Mouse (Mus musculus) midbrain, embryonic 16.5 days (tissue): ENCODE measurements at regions not wholly inside any gene's neighbourhood (a gene's known extent, or its start where the extent isn't known, plus 50 kb on each side); places are given as distances from the start of the nearest gene placed in this dataset.

ENCODE experiments used
- ATAC-seq: fragments of 200-750 bp; cut with Nextera tagmentation; 2 replicates; pipeline ENCODE4 v1.8.0; 2017; ENCODE audit warnings: moderate TSS enrichment
- H3K27ac ChIP-seq: fragments of 300-500 bp; sonication (generic); 2 replicates; pipeline ENCODE4 v1.5.1; 2014; ENCODE audit warnings: mild to moderate bottlenecking, low read length, mixed read lengths
- H3K27me3 ChIP-seq: fragments of 300-500 bp; sonication (generic); 2 replicates; pipeline ENCODE4 v1.6.1; 2014; ENCODE audit warnings: low read depth, low read length, mixed read lengths; ENCODE audit not compliant: control insufficient read depth, insufficient read depth
- H3K36me3 ChIP-seq: fragments of 300-500 bp; sonication (generic); 2 replicates; pipeline ENCODE4 v1.6.1; 2014; ENCODE audit warnings: mild to moderate bottlenecking, low read length, moderate library complexity, mixed read lengths; ENCODE audit not compliant: control insufficient read depth, insufficient read depth
- H3K4me1 ChIP-seq: fragments of 300-500 bp; sonication (generic); 2 replicates; pipeline ENCODE4 v1.6.1; 2014; ENCODE audit warnings: mild to moderate bottlenecking, low read length, mixed read lengths; ENCODE audit not compliant: control insufficient read depth, insufficient read depth
- H3K4me2 ChIP-seq: fragments of 300-500 bp; sonication (generic); 2 replicates; pipeline ENCODE4 v1.6.1; 2014; ENCODE audit warnings: mild to moderate bottlenecking, low read length, mixed read lengths
- H3K4me3 ChIP-seq: fragments of 300-500 bp; sonication (generic); 2 replicates; pipeline ENCODE4 v1.5.1; 2014; ENCODE audit warnings: low read depth, mild to moderate bottlenecking, low read length, moderate library complexity, mixed read lengths
- H3K9ac ChIP-seq: fragments of 300-500 bp; sonication (generic); 2 replicates; pipeline ENCODE4 v1.6.1; 2014; ENCODE audit warnings: low read depth, low read length, mixed read lengths
- H3K9me3 ChIP-seq: fragments of 300-500 bp; sonication (generic); replicated peaks from 2 replicates; pipeline ENCODE4 v1.6.1; 2014; ENCODE audit warnings: mild to moderate bottlenecking, low read length, mixed read lengths; ENCODE audit not compliant: control insufficient read depth, poor library complexity, severe bottlenecking
- WGBS: fragments of 180-500 bp; shearing (Covaris S2); extraction: QIAGEN DNeasy Blood & Tissue Kit; methylation state at CpG from one replicate; pipeline ENCODE4 v1.1.7; 2014; 5-methylcytosine and 5-hydroxymethylcytosine counted together

DNA sequence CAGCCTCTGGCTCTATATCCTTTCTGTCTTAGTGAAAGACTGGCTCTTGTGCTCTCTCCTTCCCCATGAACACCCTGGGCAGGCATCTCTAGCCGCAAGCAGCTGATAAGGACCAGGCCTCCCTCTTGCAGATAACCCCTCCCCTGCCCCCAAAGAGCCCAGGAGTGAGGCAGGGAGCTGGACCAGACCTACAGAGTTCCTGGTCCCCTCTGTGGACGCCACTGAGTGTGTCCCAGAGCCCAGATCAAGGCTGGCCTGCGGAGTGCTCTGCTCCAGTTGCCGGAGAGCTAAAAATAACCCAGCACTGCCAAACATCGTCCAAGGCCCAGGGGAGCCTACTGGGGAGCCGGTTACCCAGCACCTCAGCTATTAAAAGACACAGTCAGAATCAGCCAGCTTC is 93.2 kb upstream of the Mgme1 start:
- H3K4me2 ChIP-seq = no peak overlapping the region
- no peaks in the 10 kb centered on the region for H3K9me3 ChIP-seq
- no peak overlapping the region for H3K9ac ChIP-seq
- no peaks in the 10 kb centered on the region for H3K27me3 ChIP-seq
- no peaks in the 10 kb centered on the region for H3K36me3 ChIP-seq
- H3K27ac ChIP-seq = no peak overlapping the region
- 51% methylated on average over 6 of the region's 6 CpGs for whole genome bisulfite sequencing
- H3K4me1 ChIP-seq = peaks cover 4% of the 10 kb centered on the region; the same call in 1 of the 2 replicates
- no peak overlapping the region for H3K4me3 ChIP-seq
- ATAC-seq = no peak

DNA sequence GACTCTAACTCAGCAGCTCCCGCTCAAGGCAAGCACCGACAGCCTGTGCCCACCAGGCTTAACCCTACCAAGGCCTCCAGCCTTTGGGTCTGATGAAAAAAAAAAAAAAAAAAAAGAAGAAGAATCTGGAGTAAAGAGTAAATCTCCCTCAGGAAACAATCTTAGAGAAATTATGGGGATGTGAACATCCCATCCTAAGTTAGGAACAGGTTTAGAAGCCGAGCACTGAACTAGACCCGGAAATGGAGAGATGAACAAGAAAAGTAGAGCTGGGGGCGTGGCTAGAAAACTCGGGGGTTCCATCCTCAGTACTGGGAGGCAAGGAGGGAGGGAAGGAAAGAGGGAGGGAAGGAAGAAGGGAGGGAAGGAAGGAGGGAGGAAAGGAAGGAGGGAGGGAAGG is 92.5 kb upstream of the Mgme1 start:
- ATAC-seq = no peak
- WGBS = 73% methylated on average over 6 of the region's 6 CpGs

DNA sequence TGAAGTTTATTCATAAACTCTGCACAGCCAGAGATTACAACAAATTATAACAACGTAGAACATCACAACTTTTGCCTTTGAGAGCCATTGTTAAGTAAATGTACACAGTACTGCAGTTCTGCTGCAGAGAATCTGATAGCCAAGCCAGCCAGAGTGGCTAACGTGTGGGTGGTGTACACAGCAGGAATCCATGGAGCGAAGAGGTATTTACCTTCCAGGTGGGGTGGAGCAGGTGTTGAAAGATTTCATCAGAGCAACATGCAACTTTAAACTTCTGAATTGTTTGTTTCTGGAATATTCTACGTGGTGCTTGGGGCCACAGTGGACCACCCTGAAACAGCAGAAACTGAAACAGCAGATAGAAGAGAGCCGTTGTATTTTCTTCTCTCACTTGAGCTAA is 88.4 kb upstream of the Mgme1 start:
- ATAC-seq = no peak
- Histone ChIP-seq H3K4me1 (no peaks in the 10 kb centered on the region), H3K27me3 (no peaks in the 10 kb centered on the region), H3K27ac (no peak overlapping the region), H3K9me3 (no peaks in the 10 kb centered on the region), H3K36me3 (no peaks in the 10 kb centered on the region), H3K4me3 (no peak overlapping the region), H3K4me2 (no peak overlapping the region), H3K9ac (no peak overlapping the region)
- 87% methylated on average over 5 of the region's 5 CpGs for WGBS

More for the DNA sequence above, 92.5 kb upstream of the Mgme1 start:
- Histone ChIP-seq H3K36me3 (no peaks in the 10 kb centered on the region), H3K9ac (no peak overlapping the region), H3K9me3 (no peaks in the 10 kb centered on the region), H3K4me1 (no peaks in the 10 kb centered on the region), H3K4me2 (no peak overlapping the region), H3K27me3 (no peaks in the 10 kb centered on the region), H3K27ac (no peak overlapping the region), H3K4me3 (no peak overlapping the region)

DNA sequence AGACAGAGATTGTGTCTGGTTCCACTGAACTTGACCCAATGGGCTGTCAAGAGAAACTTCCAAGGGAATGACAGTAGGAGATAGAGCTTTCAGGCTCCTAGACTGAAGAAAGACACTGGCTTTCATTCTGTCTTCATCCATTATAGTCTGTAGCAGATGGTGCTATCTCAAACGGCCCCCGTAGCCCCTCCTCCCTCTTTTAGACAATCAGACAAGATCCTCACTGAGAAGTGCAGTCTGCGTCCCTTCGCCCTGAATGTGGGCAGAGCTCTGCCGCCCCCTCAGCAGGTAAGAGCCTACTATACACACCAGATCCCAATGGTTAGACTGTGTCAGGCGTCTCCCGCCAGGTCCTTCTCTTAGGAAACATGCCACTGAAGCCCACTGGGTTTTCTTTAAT is 87.9 kb upstream of the Mgme1 start:
- no peaks in the 10 kb centered on the region for H3K9me3 ChIP-seq
- WGBS = 68% methylated on average over 7 of the region's 7 CpGs
- no peak overlapping the region for H3K4me3 ChIP-seq
- no peaks in the 10 kb centered on the region for H3K4me1 ChIP-seq
- no peaks in the 10 kb centered on the region for H3K36me3 ChIP-seq
- no peak overlapping the region for H3K27ac ChIP-seq
- no peaks in the 10 kb centered on the region for H3K27me3 ChIP-seq
- H3K4me2 ChIP-seq = no peak overlapping the region
- H3K9ac ChIP-seq = no peak overlapping the region
- no peak for ATAC-seq

DNA sequence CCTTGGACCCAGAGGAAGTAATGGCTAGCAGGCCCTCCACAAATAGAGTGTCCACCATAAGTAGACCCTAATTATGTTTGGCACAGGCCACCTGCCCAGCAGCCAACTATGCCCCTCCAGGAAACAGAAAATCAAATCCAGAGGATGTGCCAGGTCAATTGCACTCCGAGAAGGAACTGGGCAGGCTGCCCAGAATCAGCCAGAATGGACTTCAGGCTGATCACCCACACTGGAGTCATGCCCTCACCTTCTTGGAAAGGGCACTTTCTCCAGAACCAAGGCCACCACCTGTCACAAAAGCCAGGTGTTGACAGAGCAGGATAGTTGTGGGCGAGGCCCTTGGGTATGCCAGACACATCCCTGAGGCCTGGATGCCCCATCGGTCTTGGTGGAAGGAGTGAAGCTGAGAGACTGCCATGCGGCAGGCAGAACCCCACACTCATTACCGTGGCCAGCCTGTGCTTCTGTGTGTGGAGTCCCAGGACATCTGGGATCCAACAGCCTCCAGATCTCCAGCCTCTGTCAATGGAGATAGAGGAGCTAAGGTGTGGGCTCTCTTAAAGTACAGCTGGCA is 87.0 kb upstream of the Mgme1 start:
- Histone ChIP-seq H3K9me3 (no peaks in the 10 kb centered on the region), H3K9ac (no peak overlapping the region), H3K4me3 (no peak overlapping the region), H3K27ac (no peak overlapping the region), H3K36me3 (no peaks in the 10 kb centered on the region), H3K27me3 (no peaks in the 10 kb centered on the region), H3K4me2 (no peak overlapping the region), H3K4me1 (no peaks in the 10 kb centered on the region)
- ATAC-seq = no peak
- WGBS = 82% methylated on average over 5 of the region's 5 CpGs

DNA sequence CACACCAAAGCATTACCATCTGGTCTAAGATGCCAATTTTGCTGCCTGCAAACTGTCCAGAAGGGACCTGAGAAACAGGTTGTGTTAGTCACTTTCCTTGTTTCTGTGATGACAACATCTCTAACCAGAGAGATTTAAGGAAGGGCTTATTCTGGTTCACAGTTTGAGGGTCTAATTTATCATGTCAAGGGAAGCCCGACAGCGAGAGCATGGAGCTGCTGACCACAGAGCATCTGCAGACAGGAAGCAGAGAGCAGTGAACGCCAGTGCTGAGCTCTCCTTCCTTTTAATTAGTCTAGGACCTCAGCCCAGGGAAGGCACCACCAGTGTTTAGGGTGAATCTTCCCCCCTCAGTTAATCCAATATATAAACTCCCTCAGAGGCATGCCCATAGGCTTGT is 85.3 kb upstream of the Mgme1 start:
- Histone ChIP-seq H3K27ac (no peak overlapping the region), H3K4me2 (no peak overlapping the region), H3K27me3 (no peaks in the 10 kb centered on the region), H3K4me3 (no peak overlapping the region), H3K9me3 (no peaks in the 10 kb centered on the region), H3K4me1 (no peaks in the 10 kb centered on the region), H3K36me3 (no peaks in the 10 kb centered on the region), H3K9ac (no peak overlapping the region)
- 93% methylated on average over 3 of the region's 3 CpGs for WGBS
- ATAC-seq = no peak

DNA sequence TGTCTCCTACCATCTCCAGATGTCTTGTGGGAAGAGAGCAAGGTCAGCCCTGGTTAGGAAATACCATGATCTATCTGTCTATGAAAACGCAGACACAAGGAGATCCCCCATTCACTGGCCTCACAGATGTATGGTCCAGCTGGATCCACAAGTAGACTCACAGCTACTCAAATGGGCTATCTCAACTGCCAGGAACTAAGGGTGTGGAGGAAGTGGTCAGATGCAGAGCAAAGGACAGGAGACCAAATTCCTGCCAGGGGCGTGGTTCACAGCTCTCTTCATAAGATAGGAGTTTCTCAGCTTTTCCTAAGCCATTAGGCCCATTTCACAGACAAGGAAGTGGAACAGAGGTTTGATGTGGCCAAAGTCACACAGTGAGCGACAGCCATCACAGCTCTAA is 84.0 kb upstream of the Mgme1 start:
- no peaks in the 10 kb centered on the region for H3K4me1 ChIP-seq
- no peak for ATAC-seq
- no peak overlapping the region for H3K4me2 ChIP-seq
- H3K36me3 ChIP-seq = no peaks in the 10 kb centered on the region
- H3K27me3 ChIP-seq = no peaks in the 10 kb centered on the region
- H3K9me3 ChIP-seq = no peaks in the 10 kb centered on the region
- no peak overlapping the region for H3K9ac ChIP-seq
- 87% methylated on average over 3 of the region's 3 CpGs for WGBS
- H3K27ac ChIP-seq = no peak overlapping the region
- no peak overlapping the region for H3K4me3 ChIP-seq

DNA sequence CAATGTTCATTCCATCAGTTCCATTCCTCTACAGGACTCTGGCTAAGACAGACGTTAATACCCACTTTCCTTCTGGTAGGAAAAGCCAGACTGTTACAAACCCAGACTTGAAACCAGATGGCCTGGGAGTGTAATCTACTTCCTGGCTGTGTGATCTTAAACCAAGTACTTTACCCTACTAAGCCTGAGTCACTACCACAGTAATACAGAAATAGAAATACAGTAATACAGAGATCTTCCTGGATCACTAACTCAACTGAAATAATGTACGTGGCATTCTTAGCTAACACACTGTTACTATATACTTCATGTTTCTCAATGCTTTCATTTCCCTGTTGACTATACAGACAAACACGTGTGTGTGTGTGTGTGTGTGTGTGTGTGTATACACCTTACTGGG is 82.4 kb upstream of the Mgme1 start:
- no peaks in the 10 kb centered on the region for H3K4me1 ChIP-seq
- no peaks in the 10 kb centered on the region for H3K27me3 ChIP-seq
- H3K4me2 ChIP-seq = no peak overlapping the region
- no peak overlapping the region for H3K27ac ChIP-seq
- H3K4me3 ChIP-seq = no peak overlapping the region
- ATAC-seq = no peak
- no peaks in the 10 kb centered on the region for H3K9me3 ChIP-seq
- WGBS = 71% methylated on average over 3 of the region's 3 CpGs
- no peaks in the 10 kb centered on the region for H3K36me3 ChIP-seq
- H3K9ac ChIP-seq = no peak overlapping the region

DNA sequence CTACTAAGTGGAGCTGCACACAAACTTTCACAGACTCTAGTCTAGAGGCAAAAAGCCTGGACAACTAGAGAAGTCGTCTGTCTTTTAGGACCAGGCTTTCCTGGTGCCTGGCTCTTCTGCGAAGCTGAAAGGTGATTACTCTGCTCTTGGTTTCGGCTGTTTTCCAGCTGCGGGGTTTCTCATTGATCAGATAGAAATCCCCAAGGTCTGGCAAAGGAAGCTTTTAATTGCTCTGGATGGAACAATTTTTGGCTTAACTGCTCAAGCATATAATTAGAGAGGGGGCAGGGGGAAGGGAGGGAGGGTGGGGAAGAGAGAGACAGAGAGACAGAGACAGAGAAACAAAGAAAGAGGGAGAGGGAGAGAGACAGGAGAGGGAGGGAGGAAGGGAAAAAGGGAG is 82.0 kb upstream of the Mgme1 start:
- H3K9ac ChIP-seq = no peak overlapping the region
- H3K4me3 ChIP-seq = no peak overlapping the region
- H3K36me3 ChIP-seq = no peaks in the 10 kb centered on the region
- H3K4me1 ChIP-seq = no peaks in the 10 kb centered on the region
- no peaks in the 10 kb centered on the region for H3K9me3 ChIP-seq
- H3K27me3 ChIP-seq = no peaks in the 10 kb centered on the region
- ATAC-seq = no peak
- no peak overlapping the region for H3K27ac ChIP-seq
- 6% methylated on average over 4 of the region's 4 CpGs for WGBS
- H3K4me2 ChIP-seq = no peak overlapping the region

DNA sequence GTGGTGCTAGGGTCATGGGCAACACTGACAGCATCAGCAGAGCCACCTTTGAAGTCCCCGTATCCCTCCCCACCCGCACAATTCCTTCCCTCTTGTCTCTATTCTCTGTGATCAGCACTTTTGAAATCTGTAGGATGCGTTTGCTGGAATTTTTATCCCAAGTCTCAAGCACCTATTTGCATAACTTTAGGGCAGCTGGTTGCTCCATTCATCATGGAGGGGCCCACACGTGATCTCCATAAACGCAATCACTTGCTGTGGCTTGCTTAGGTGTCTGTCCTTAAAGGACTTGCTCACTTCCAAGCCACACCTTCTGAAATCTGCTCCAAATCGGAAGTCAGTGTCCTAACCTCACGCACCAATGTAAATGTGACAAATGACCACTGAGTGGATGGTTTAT is 80.7 kb upstream of the Mgme1 start:
- ATAC-seq = no peak
- H3K4me2 ChIP-seq = no peak overlapping the region
- 58% methylated on average over 7 of the region's 7 CpGs for WGBS
- no peak overlapping the region for H3K9ac ChIP-seq
- no peaks in the 10 kb centered on the region for H3K36me3 ChIP-seq
- no peaks in the 10 kb centered on the region for H3K27me3 ChIP-seq
- H3K9me3 ChIP-seq = no peaks in the 10 kb centered on the region
- H3K27ac ChIP-seq = no peak overlapping the region
- no peaks in the 10 kb centered on the region for H3K4me1 ChIP-seq
- no peak overlapping the region for H3K4me3 ChIP-seq
